Mouse (Mus musculus) thymus, postnatal 36 days (tissue): ENCODE results near the gene Atp13a1.

ENCODE experiments used
- DNase-seq, 2 experiments: peaks; one replicate each; pipeline ENCODE4 v3.0.0; 2022; ENCODE audit warnings: mixed read lengths in 2 of 2

The Atp13a1 gene

DNA sequence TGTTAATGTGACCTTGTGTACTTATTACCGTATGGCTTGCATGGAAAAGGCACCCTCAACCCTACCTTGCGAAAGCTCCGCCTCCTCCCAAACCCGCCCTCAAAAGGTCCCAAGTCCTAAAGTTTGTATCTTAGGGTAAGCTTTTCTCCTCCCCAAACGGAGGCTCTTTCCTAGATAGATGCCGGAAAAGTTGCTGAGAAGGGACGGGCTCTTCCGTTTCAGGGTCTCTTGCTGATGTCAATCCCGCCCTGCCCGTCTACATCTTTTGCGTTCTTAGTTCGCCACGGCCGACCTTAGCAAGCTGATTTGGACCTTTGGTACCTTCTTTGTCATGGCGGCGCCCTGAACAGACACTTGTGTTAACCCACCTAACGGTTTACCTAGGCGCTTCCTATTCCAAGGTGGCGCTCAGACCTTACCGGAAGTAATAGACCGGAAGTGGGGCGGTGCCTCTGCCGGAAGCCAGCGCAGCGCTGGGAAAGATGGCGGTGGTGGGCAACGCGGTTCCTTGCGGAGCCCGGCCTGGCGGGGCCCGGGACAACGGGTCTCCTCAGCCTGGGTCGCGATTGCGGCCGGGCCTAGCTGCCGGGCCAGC, at the start of gene Atp13a1, which contains the start of gene Zfp866:
TSS of gene Atp13a1 (plus strand) at position 391 of the 595 bp plus-strand sequence.
TSS of gene Zfp866 (minus strand) at position 406 of the 595 bp plus-strand sequence.
- DNase-seq, result peak; percentile 88 to 90

DNA sequence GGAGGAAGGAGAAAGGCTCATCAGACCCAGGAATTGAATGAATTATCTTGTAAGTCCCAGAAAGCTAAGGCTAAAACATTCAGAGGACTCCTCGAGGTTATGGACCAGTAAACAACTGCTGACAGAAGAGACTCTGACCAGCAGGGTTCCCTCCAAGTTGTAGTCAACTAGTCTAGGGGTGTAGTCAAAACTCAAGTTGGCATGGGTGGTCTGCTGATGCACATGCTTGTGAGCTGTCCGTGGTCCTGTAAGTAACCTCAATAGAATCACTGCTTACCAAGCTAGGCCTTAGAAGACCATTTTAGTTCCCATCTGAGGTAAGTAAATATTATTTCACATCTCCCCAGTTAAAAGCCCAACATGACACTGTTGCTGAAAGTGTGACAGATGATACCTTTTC, 49.7 kb upstream of the Atp13a1 start:
- DNase-seq, result no peak

DNA sequence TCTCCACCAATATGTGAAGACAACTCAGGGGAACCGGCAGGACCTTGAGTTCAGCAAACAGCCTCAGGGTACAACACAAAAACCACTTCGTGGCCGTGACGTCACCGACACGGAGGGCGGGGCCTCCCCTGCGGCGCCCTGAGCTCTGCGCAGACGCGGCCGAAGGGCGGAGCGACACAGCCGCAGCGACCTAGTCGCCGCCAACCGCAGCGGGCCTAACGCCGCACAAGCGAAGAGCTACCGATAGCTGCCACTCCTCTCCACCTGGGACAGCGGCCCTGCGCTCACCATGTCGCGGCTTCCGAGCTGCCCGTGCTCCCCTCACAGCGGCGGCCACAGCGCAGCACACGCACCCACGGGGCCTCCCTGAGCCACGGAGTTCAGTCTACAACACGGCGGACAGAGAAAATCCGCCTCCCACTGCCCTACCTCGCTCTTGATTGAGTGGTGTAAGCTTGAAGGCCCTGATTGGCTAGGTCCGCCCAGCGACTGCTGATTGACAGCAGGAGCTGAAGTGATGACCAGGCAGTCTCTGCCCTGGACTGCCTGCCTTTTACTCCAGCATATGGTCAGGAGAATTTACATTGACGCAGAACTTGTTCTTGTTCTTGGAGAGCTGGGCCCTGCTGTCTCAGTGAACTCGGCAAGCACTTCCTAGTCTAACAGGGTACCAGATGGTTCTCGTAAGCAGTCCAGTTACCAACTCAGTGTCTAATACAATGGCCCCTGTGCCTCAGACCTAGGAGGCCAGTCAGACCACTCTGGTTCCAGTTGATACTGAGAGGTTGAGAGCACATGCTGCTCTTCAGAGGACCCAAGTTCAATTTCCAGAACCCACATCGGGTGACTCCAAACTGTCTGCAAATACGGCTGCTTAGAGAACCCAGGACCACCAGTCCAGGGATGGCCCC, 41.2 kb upstream of the Atp13a1 start, which contains the start of gene Zfp963:
TSS of gene Zfp963 (minus strand) at position 427 of the 911 bp plus-strand sequence.
- peak; percentile 97 for DNase-seq

DNA sequence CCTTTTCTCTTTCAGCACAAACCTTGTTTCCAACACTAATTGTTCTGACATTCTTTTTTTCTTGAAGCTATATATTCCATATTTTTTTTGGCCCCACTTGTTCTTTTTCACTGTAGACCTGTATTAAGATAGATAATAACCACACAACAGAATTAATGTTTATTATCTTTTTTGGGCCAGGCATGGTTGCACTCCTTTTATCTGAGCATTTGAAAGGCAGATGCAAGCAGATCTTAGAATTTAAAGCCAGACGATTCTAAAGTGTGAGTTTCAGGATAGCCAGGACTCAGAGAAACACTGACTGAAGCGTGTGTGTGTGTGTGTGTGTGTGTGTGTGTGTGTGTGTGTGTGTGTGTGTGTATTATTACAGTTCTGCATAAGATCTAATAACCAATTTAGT, 38.5 kb upstream of the Atp13a1 start:
- no peak for DNase-seq

DNA sequence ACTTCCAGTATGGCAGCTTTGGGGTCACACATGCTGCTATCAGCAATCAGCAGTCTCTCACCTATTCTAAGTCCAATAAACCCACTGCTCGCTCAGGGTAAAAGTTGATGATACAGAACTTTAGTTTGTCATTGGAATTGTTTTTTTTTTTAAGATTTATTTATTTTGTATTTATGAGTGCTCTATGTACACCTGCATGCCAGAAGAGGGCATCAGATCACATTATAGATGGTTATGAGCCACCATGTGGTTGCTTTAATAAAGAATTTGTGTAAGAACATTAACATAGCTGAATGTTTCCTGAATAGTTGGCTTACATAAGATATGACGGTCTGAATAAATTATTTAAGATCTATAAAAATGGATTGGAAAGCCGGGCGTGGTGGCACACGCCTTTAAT, 32.6 kb upstream of the Atp13a1 start:
- no peak for DNase-seq

DNA sequence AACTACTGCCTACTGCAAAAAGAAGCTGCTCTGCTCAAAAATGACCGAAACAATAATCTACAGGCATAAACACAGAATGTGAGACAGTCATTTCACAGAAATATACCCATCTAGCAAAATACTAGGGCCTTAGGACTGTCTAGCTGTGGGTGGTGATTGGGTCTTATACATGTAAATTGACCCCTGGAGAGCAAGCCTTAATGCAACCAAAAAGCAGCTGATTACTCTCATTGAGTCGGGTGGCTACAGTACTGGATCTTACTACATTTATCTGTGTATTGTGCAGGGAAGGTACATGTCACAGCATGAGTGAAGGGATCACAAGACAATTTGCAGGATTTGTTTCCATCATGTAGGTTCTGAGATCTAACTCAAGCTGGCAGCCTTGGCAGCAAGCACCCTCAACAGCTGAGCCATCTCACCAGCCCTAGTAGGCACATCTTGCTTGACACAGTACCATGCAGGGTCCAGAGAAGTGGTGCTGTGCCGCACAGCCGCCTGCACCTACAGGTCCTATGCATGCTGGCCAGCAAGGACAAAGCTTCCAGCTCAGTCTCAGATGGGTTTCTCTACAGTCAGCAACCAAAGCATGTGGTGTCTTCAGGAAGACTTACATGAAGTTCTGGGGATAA, 29.0 kb upstream of the Atp13a1 start:
- no peak for DNase-seq

DNA sequence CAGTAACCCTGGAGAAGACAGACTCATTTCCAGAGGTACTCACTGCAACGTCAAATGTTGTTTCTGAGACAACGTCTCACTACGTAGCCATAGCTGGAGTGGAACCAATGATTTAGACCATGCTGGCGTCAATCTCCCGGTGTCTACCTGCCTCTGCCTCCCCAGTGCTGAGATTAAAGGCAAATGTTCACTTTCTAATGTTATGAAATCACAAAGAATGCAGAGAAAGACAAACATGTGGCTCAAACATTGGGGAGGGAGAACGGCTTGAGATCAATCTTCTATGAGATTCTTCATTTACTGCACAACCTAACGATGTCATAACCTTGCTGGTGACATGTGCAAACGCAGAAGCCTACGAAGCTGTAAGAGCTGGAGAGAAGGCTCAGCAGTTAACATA, 19.7 kb upstream of the Atp13a1 start:
- no peak for DNase-seq

DNA sequence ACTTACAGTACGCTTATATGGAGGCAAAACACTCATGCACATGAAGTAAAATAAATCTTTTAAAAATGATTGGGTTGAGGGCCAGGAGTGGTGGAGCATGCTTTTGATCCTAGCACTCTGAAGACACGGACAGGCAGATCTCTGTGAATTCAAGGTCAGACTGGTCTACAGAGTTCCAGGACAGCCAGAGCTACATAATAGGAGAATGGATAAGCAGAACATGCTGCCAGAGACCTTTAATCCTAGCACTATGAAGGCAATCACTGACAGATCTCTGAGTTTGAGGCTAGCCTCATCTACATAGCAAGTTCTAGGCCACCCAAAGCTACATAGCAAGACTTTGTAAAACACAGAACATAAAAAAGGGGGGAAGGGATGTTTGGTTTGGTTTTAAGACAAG, 18.9 kb upstream of the Atp13a1 start:
- no peak for DNase-seq

DNA sequence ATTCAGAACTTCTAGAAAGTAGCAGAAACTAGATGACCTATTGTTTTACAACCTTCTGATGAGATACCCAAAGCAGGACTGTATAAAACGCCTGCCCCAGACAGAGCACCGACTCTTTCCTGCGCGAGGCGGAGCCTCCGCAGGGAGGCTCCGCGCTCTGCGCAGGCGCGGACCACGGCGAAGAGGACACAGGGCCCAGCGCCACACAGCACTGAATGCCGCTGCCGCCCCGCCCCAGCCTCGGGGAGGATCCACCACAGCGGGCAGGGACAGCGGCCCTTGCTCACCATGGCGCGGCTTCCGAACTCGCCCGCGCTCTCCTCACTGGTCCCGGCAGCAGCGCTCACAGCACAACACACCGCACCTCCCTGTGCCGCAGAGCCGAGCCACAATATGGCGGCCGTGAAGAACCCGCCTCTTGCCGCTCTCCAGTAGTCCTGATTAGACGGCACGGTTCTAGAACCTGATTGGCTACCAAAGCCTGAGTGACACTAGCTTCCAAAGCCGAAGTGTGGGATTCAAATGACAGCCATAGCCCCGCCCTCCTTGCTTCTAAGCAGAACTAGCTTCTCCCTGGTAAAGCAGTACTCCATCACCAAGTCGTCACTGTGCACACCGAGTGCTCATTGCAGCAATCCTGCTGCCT, 16.3 kb upstream of the Atp13a1 start, which contains the start of gene Gm20422:
TSS of gene Gm20422 (minus strand) at position 384 of the 646 bp plus-strand sequence.
- peak; percentile 86 to 89 for DNase-seq

DNA sequence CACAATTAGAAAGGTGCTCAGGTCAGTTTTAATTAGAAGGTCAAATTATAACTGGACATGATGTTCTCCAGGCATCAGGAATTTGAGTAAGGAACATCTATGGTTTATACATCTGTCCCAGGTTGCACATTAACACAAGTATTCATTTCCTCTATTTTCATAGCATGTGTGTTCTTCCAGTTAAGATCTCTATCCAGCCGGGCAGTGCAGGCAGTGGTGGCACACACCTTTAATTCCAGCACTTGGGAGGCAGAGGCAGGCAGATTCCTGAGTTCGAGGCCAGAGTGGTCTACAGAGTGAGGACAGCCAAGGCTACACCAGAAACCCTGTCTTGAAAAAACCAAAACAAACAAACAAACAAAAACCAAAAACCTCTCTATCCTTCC, 15.8 kb upstream of the Atp13a1 start:
- DNase-seq, result no peak

DNA sequence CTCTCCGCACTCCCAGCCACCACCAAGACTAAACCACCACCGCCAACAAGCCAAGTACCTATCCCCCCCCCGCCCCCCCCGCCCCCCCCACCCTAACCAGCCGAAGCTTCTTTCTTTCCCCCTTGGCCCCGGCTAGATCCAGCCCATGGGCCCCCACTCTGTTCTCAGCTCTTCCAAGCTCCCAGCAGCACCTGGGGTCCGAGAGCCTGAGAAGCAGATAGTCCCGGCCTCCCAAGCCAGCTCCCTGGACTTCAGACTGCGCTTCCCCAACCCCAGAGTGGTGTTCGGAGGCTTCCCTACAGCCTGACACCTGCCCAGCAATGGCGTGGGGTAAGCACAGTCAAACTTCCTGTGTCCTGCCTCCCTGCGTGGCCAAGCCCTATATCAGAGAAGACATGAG, 13.9 kb upstream of the Atp13a1 start:
- no peak for DNase-seq

DNA sequence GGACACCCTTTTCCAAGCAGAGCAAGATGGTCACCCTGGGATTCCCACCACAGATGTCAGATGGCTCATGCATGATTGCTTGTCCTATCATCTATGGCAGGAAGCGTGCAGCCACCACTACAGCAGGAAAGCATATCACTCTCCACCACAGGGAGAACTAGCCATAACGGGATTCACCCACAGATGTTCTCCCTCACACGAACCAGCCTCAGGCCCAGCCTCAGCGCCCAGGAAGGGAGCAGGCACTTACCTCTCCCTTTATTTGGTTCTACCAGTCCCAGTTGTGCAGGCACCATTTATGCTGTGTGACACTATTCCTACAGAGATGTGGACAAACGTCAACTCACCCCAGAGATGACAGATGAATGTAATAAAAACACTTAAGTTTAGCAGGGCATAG, 1.9 kb upstream of the Atp13a1 start:
- DNase-seq, result no peak

DNA sequence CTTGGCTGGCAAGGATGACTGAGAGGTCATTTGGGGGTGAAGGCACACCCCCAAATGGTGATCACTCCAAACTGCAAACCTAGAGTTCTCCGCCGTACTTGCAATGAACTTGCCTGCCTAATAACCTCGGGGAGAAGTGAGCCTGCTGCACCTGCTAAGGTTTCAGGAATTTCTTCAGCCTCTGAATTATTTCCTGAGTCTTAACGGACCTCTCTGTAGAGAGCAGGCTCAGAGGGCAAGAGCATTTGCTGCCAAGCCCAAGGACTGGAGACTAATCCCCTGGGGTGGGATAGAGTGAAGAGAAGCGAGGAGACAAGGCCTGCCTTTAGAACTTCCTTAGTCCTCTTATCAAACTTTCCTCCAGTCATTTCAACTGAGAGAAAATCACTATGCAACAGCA, 1.2 kb upstream of the Atp13a1 start:
- DNase-seq, result no peak

DNA sequence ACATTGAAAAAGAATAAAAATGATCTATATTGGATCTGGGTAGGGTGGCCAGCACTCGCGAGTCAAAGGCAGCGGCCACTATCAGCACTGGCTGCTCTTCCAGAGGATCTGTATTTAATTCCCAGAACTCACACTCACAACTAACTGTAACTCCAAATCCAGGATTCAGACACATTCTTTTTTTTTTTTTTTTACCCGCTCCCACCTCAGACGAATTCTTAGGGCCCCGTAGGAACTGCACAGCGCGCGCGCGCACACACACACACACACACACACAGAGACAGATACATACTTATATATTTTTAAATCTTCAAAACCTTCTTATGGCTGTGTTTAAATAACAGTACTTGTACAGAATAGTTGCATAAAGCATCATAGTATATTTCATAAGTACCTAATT, 599 bp upstream of the Atp13a1 start:
- DNase-seq, result no peak

DNA sequence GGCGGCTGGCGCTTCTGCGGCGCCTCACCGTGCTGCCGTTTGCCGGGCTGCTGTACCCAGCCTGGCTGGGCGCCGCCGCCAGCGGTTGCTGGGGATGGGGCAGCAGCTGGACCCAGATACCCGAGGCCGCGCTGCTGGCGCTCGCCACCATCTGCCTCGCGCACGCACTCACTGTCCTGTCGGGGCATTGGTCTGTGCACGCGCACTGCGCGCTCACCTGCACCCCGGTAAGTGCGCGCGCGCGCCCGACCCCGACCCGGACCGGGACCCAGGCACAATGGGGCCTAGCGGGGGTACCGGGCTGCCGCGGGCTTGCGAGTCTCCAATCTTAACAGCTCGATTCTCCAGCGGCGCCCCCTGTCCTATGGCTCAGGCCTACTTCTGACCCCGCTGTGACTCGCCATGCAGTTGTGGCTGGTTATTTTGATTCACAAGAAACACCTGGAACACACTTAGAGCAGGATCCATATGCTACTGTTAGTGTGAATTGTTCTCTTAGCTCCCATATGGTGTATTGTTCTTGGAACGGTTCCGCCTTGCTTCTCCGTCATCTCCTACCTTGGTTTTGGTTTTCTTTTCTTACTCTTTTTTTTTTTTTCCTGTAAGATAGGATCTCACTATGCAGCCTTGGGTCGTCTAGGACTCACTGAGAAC, 579 bp downstream of the Atp13a1 start:
- peak; percentile 52 to 67 for DNase-seq

DNA sequence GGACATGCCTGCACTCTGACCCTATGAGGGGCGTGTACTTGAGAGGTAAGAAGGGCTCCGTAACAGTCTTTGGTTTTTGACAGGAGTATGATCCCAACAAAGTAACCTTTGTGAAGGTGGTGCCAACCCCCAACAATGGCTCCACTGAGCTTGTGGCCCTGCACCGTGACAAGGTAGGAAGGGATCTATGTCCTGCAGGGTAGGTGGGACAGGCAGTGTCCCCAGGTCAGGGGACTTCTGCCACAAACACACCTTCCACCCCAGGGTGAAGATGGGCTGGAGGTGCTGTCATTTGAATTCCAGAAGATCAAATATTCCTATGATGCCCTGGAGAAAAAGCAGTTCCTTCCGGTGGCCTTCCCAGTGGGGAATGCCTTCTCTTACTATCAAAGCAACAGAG, 2.7 kb downstream of the Atp13a1 start:
- no peak for DNase-seq

DNA sequence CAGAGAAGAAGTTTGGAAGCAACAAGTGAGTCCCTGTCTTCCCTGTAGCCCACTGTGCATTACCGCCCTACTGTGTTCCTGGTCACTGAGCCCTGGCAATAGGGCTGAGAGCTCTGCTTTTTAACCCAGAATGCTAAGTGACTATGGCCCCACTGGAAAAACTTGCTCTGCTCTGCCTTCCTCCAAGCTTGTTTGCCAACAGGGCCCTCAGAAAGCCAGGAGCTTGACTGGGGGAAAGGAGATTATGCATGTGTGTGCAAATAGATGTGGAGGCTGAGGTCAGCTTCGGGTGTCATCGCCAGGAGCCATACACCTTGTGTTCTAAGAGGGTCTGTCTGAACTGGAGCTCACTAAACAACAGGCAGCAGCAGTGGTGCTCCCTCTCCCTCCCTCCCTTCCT, 3.1 kb downstream of the Atp13a1 start:
- DNase-seq, result no peak

DNA sequence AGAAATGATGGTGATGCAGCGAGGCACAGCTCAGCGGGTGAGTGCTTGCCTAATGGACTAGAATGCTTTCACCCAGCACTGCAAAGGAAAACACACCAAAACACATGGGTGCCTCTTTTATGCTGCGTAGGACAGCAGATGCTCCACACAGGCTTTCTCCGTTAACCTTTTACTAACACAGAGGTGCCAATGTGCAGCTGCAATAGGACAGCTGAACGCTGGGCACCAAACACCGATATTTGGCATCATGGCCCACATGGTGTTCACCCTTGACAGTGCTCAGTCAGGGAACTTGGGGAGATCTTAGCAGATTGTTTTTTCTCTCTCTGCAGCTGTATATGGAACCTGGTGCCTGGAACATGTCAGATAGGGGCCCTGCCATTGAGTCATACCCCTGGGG, 3.9 kb downstream of the Atp13a1 start:
- DNase-seq, result no peak

DNA sequence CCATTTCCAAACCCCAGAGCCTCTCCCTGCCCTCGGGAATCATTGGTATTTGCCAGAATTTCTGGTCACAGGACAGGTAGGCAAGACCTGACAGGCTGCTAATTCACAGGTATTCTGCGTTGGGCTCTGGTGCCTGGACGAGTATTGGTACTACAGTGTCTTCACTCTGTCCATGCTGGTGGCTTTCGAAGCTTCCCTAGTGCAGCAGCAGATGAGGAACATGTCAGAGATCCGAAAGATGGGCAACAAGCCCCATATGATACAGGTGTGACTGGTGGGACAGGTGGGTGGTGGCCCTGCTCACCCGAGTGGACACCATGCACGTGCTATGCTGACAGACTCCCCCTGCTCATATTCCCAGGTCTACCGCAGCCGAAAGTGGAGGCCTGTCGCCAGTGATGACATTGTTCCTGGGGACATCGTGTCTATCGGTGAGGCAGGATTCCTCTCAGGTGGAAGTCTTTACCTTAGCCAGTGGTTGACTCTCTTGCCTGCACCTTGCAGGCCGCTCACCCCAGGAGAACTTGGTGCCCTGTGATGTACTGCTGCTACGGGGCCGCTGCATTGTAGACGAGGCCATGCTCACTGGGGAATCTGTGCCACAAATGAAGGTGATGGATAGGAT, 5.9 kb downstream of the Atp13a1 start:
- peak in 1 of 2 experiments; percentile 0 for DNase-seq

DNA sequence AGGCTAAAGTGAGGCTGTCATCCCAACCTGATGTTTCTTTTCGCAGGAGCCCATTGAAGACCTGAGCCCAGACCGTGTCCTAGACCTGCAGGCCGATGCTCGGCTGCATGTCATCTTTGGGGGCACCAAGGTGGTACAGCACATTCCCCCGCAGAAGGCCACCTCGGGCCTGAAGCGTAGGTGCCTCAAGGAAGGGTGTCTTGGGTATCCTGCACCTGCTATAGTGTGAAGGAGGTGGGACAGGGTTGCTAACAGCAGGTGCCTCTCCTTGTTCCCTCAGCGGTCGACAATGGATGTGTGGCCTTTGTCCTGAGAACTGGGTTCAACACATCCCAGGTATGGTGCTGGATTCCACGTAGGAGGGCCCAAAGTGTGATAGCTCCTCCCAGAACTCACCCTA, 6.7 kb downstream of the Atp13a1 start:
- peak in 1 of 2 experiments; percentile 0 for DNase-seq

DNA sequence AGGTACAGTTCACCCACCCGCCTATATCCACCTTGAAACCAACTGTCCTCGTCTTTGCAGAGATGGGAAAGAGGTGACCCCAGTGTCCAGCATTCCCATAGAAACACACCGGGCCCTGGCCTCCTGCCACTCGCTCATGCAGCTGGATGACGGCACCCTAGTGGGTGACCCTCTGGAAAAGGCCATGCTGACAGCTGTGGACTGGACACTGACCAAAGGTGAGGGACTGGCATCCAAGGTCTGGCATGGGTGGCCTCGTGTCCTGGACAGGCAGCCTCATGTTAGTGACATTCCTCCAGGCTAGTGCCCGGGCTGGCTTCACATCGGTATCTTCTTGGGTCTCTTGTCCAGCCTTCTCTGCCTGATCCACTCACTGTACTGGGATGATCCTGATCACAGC, 8.3 kb downstream of the Atp13a1 start:
- DNase-seq, result peak in 1 of 2 experiments; percentile 1

DNA sequence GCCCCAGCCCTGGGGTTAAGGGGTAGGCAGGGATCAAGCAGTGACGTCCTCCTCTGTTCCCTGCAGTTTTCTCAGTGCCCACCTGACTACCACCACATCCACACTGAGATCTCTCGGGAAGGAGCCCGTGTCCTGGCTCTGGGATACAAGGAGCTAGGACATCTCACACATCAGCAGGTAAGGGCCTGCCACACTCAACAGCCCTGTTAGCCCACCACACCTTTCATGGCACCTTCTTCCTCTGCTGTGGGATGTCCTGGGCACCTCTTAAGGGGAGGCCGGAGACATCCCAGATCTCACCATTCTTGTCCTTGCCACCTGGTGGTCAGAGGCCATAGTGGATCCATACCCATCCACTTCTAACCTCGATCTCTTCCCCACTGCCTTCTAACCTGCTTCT, 9.0 kb downstream of the Atp13a1 start:
- DNase-seq, result peak in 1 of 2 experiments; percentile 1
